Mouse (Mus musculus) embryonic facial prominence, embryonic 10.5 days (tissue): ENCODE measurements around the gene Zfhx2. TPM values are rescaled to one million over a fixed set of nuclear protein-coding genes. Genes with fewer than 3 reads are reported as not detected.

Experiments
- DNase-seq: peaks from one replicate; pipeline ENCODE4 v3.0.0-alpha.2; 2017; ENCODE audit warnings: low spot score
- H3K27ac ChIP-seq: fragments of 300-500 bp; sonication (generic); replicated peaks from 2 replicates; pipeline ENCODE4 v1.5.1; 2016; ENCODE audit warnings: mild to moderate bottlenecking
- H3K27me3 ChIP-seq: fragments of 300-500 bp; sonication (generic); replicated peaks from 2 replicates; pipeline ENCODE4 v1.6.1; 2016; ENCODE audit warnings: low read depth, mild to moderate bottlenecking; ENCODE audit not compliant: poor library complexity, severe bottlenecking
- H3K36me3 ChIP-seq: fragments of 300-500 bp; sonication (generic); replicated peaks from 2 replicates; pipeline ENCODE4 v1.6.1; 2016; ENCODE audit warnings: mild to moderate bottlenecking, moderate library complexity
- H3K4me1 ChIP-seq: fragments of 300-500 bp; sonication (generic); 2 replicates; pipeline ENCODE4 v1.6.1; 2016
- H3K4me3 ChIP-seq: fragments of 300-500 bp; sonication (generic); 2 replicates; pipeline ENCODE4 v1.5.1; 2016; ENCODE audit warnings: mild to moderate bottlenecking, moderate library complexity
- H3K9me3 ChIP-seq: fragments of 300-500 bp; sonication (generic); 2 replicates; pipeline ENCODE4 v1.6.1; 2016; ENCODE audit warnings: mild to moderate bottlenecking
- WGBS: fragments of 180-500 bp; shearing (Covaris S2); methylation state at CpG from one replicate; pipeline ENCODE4 v1.1.7; 2016; 5-methylcytosine and 5-hydroxymethylcytosine counted together
- polyA plus RNA-seq: library from polyadenylated mRNA; unstranded; fragments of >200 nt; fragmentation: Nextera tagmentation; extraction: Ambion mirVana; gene quantifications from 2 replicates; pipeline ENCODE4 v1.2.1, GENCODE M21; 2016

Zfhx2 gene
- polyA plus RNA-seq, 1 experiment from 2014 or later: 6.8 TPM

DNA sequence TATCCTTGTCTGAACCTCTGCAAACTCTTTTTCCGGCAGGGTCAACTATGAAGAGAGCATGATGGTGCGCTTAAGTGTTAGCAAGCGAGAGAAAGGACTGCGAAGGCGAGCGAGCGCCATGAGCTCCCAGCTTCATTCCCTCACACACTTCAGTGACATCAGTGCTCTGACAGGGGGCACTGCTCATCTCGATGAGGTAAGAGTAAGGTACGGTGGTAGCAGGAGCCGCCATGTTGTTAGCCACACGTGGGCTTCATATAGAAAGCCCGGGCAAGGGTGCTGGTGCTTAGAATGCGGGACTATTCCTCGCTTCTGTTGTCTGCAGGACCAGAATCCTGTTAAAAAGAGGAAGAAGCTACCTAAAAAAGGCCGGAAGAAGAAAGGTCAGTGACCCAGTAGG lies 69.1 kb downstream of the Zfhx2 start:
- H3K4me3 ChIP-seq: no peak overlapping the region
- no peak overlapping the region for H3K27ac ChIP-seq
- H3K9me3 ChIP-seq: no peaks in the 10 kb centered on the region
- WGBS: 90% methylated on average over 15 of the region's 15 CpGs
- H3K36me3 ChIP-seq: peaks cover 74% of the 10 kb centered on the region
- no peak for DNase-seq
- H3K27me3 ChIP-seq: no peaks in the 10 kb centered on the region
- peaks cover 10% of the 10 kb centered on the region for H3K4me1 ChIP-seq

GRCm38 (mm10) chr14:55020394-55020793 lies 71.7 kb downstream of the Zfhx2 start:
- Histone ChIP-seq H3K9me3 (no peaks in the 10 kb centered on the region), H3K27ac (no peak overlapping the region), H3K4me1 (peaks cover 4% of the 10 kb centered on the region; the same call in 1 of the 2 replicates), H3K4me3 (no peak overlapping the region), H3K27me3 (no peaks in the 10 kb centered on the region), H3K36me3 (peaks cover 81% of the 10 kb centered on the region)
- WGBS: 81% methylated on average over 9 of the region's 9 CpGs
- DNase-seq: no peak

- Histone ChIP-seq H3K36me3 (peaks cover 47% of the 10 kb centered on the region), H3K4me3 (no peak overlapping the region)
- DNase-seq: no peak
Observed at GRCm38 (mm10) chr14:55016876-55017275, 75.2 kb downstream of the Zfhx2 start.

DNA sequence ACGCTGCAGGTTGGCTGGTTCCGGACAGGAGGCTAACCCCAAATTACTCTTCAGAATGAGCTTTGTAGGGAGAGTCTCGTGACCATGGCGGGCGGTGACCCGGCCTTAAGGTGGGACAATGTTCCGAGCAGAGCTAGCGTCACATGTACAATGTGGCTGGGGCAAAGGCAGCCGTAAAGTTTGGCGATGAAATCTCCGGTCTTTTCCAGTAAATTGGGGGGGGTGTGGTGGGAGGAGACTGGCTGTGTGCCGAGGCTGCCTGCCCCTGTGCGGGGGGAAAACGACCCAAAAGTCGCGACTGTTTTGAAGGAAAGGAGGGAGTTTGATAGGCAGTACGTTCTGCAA lies 76.4 kb downstream of the Zfhx2 start:
- Histone ChIP-seq H3K4me3 (peak overlapping the region; percentile 78), H3K27me3 (no peaks in the 10 kb centered on the region), H3K9me3 (no peaks in the 10 kb centered on the region), H3K4me1 (peaks cover 7% of the 10 kb centered on the region), H3K27ac (peak overlapping the region; percentile 80), H3K36me3 (peaks cover 36% of the 10 kb centered on the region)
- no peak for DNase-seq
- WGBS: 1% methylated on average over 17 of the region's 17 CpGs

More at GRCm38 (mm10) chr14:55016876-55017275, 75.2 kb downstream of the Zfhx2 start:
- H3K27me3 ChIP-seq: no peaks in the 10 kb centered on the region
- H3K9me3 ChIP-seq: no peaks in the 10 kb centered on the region
- no peak overlapping the region for H3K27ac ChIP-seq
- peaks cover 7% of the 10 kb centered on the region for H3K4me1 ChIP-seq
- WGBS: 94% methylated on average over 16 of the region's 16 CpGs

- peak; percentile 97 for DNase-seq
- peaks cover 7% of the 10 kb centered on the region for H3K4me1 ChIP-seq
- no peaks in the 10 kb centered on the region for H3K27me3 ChIP-seq
- peaks cover 30% of the 10 kb centered on the region for H3K36me3 ChIP-seq
- under 1% methylated on average over 36 of the region's 36 CpGs for WGBS
- H3K27ac ChIP-seq: peak within 1 kb of the TSS; percentile 96
- peak within 1 kb of the TSS; percentile 78 for H3K4me3 ChIP-seq
- no peaks in the 10 kb centered on the region for H3K9me3 ChIP-seq
Observed at GRCm38 (mm10) chr14:55014991-55015766, 76.9 kb downstream of the Zfhx2 start, which contains the start of gene Ngdn. TSS of gene Ngdn (plus strand) at chr14:55015454.

- Histone ChIP-seq H3K36me3 (peaks cover 27% of the 10 kb centered on the region), H3K27me3 (no peaks in the 10 kb centered on the region), H3K4me3 (peak overlapping the region; percentile 78), H3K27ac (peak overlapping the region; percentile 96), H3K4me1 (peaks cover 7% of the 10 kb centered on the region), H3K9me3 (no peaks in the 10 kb centered on the region)
- no peak for DNase-seq
- under 1% methylated on average over 27 of the region's 27 CpGs for WGBS
Observed at GRCm38 (mm10) chr14:55014591-55014990, 77.5 kb downstream of the Zfhx2 start.

GRCm38 (mm10) chr14:55011116-55011515 lies 81.0 kb downstream of the Zfhx2 start:
- Histone ChIP-seq H3K36me3 (no peaks in the 10 kb centered on the region), H3K4me3 (no peak overlapping the region), H3K4me1 (peaks cover 3% of the 10 kb centered on the region; the same call in 1 of the 2 replicates), H3K27me3 (no peaks in the 10 kb centered on the region), H3K9me3 (no peaks in the 10 kb centered on the region), H3K27ac (no peak overlapping the region)
- peak; percentile 39 for DNase-seq
- WGBS: 57% methylated on average over 4 of the region's 4 CpGs

Other genes starting within 250 kb of the Zfhx2 start
- gene Homez, start 221.4 kb downstream of the Zfhx2 start, polyA plus RNA-seq: 20.3 and 22.1 TPM in 2 replicates
- gene Ppp1r3e, start 214.8 kb downstream of the Zfhx2 start, polyA plus RNA-seq: 0.56 and 0.60 TPM in 2 replicates
- 2.3 and 2.5 TPM in 2 replicates for gene Bcl2l2, start 208.9 kb downstream of the Zfhx2 start, polyA plus RNA-seq
- gene Gm20521, start 208.9 kb downstream of the Zfhx2 start, polyA plus RNA-seq: 0.14 and 0.25 TPM in 2 replicates
- 173 TPM in 2 replicates for gene Pabpn1, start 199.8 kb downstream of the Zfhx2 start, polyA plus RNA-seq
- 41.4 and 45.7 TPM in 2 replicates for gene Slc22a17, start 179.2 kb downstream of the Zfhx2 start, polyA plus RNA-seq
- 42.4 and 42.9 TPM in 2 replicates for gene Efs, start 166.2 kb downstream of the Zfhx2 start, polyA plus RNA-seq
- 0.14 TPM in 1 of 2 replicates, not detected in the other for gene Il25, start 159.6 kb downstream of the Zfhx2 start, polyA plus RNA-seq
- gene Cmtm5, start 156.1 kb downstream of the Zfhx2 start, polyA plus RNA-seq: 2.2 and 2.7 TPM in 2 replicates
- gene Myh6, start 125.4 kb downstream of the Zfhx2 start, polyA plus RNA-seq: 0.26 and 2.0 TPM in 2 replicates
- not detected in 2 replicates for gene Gm17428, start 115.4 kb downstream of the Zfhx2 start, polyA plus RNA-seq
- 1.9 and 8.4 TPM in 2 replicates for gene Myh7, start 97.7 kb downstream of the Zfhx2 start, polyA plus RNA-seq
- gene Ngdn, start 76.9 kb downstream of the Zfhx2 start, polyA plus RNA-seq: 91.1 and 94.2 TPM in 2 replicates
- gene Thtpa, start 2.5 kb upstream of the Zfhx2 start, polyA plus RNA-seq: 22.4 and 22.8 TPM in 2 replicates
- 14.5 and 15.8 TPM in 2 replicates for gene Ap1g2, start 14.3 kb upstream of the Zfhx2 start, polyA plus RNA-seq
- gene Jph4, start 24.6 kb upstream of the Zfhx2 start, polyA plus RNA-seq: 0.45 and 0.81 TPM in 2 replicates
- gene Dhrs2, start 129.7 kb upstream of the Zfhx2 start, polyA plus RNA-seq: not detected in 2 replicates